Comparison of ENCODE assay signal across 18 mouse cellular contexts in genomic region chr15:96407151-96407550, GRCm38 (mm10).
"Had no signal": no experiment of that assay in that cellular context is flagged by ENCODE, and none has a peak within 500 bp of the region (broad histone marks: within the 10 kb centered on the region; RNA-seq: fewer than 3 reads in every experiment).

No protein-coding gene starts in this region.

- H3K9ac ChIP-seq: limb, embryonic 12.5 days; liver, embryonic 14.5 days; liver, postnatal 0 days; lung, embryonic 14.5 days; midbrain, embryonic 12.5 days; midbrain, embryonic 15.5 days; neural tube, embryonic 13.5 days had no signal

- H3K9me3 ChIP-seq: limb, embryonic 12.5 days; midbrain, embryonic 12.5 days; midbrain, embryonic 15.5 days; neural tube, embryonic 13.5 days had no signal

- H3K27ac ChIP-seq: kidney, postnatal 0 days; left cerebral cortex, adult 2 months; limb, embryonic 12.5 days; liver, embryonic 14.5 days; macrophage; midbrain, embryonic 15.5 days had no signal

- H3K4me2 ChIP-seq: limb, embryonic 12.5 days; lung, embryonic 14.5 days; midbrain, embryonic 12.5 days; midbrain, embryonic 15.5 days; neural tube, embryonic 13.5 days had no signal

- DNase-seq: kidney, postnatal 36 days; layer of hippocampus, postnatal 36 days; liver; liver, postnatal 0 days; lung, embryonic 14.5 days; retina, postnatal 1 day; right cerebral cortex, postnatal 25 days; thymus, adult 18-20 months; thymus, postnatal 36 days had no signal

- H3K4me1 ChIP-seq: limb, embryonic 12.5 days; midbrain, embryonic 12.5 days; midbrain, embryonic 15.5 days; neural tube, embryonic 13.5 days had no signal

- ATAC-seq: liver, postnatal 0 days; lung, postnatal 0 days; midbrain, embryonic 15.5 days had no signal

- H3K4me3 ChIP-seq: left cerebral cortex, adult 2 months; limb, embryonic 12.5 days; midbrain, embryonic 12.5 days; midbrain, embryonic 15.5 days; neural tube, embryonic 13.5 days had no signal

- H3K27me3 ChIP-seq: limb, embryonic 12.5 days; midbrain, embryonic 12.5 days; midbrain, embryonic 15.5 days; neural tube, embryonic 13.5 days had no signal
